Mouse (Mus musculus): ENCODE measurements around the gene Carns1. TPM values are rescaled to one million over a fixed set of nuclear protein-coding genes. Genes with fewer than 3 reads are reported as not detected.

The Carns1 gene
- polyA plus RNA-seq (2014; fragmentation: Illumina TruSeq; extraction: RNeasy Lipid Tissue Mini Kit (QIAGEN cat#74804)): 1.00 TPM

DNA sequence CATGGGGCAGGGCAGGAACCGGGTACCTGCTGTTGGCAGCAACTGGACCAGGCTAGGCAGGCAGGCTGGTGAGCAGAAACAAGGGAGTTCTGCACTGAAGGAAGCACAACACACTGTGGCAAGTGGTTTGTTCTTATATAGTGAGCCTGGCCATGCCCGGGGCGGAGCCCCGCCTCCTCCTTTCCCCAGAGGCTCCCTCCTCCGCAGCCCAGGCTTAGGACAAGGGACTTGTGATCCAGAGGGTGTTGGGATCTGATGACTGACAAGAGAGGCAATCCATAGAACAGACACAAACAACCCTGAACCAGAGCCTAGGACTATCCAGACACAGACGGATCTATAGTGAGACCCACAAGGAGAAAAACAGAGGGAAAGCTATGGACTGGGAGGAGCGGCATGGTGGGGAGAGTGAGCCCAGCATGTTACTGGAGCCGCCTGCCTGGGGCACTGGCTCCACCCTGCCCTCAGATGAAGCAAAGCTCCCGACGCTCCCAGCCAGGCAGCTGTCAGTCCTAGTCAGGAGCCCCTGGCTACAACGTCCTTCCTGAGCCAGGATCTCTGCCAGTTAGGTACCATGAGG is at the start of gene Carns1:
Carns1 (minus strand) TSS at position 112 of the 580 bp plus-strand sequence.

DNA sequence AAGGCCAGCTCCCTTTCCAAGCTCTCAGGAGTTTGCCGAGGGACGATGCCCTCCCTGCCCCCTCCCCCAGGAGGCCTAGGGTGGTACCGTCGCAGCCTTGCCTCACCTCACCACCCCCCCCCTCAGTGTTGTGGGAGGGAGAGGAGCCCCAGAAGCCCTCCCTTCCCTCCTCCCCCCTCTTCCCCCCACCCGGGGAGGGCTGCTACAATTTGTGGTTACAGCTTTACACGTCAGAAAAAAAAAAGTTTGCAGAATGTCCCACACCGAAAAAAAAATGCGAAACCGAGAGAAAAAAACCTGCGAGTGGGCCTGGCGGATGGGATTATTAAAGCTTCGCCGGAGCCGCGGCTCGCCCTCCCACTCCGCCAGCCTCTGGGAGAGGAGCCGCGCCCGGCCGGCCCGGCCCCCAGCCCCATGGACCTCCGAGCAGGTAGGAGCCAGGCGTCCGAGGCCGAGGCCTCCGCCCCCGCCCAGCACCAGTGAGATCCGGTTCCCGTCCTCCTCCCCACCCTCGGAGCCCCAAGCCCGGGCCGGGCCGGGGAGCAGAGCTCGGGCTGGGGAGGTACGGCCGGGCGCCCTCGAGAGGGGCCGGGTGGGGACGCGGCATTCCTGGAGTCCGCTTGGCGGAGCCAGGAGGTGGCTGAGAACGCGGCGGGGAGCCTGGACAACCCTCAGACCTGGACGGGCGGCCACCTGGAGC is 38.9 kb upstream of the Carns1 start, which contains the start of the genes Clcf1 and AC109138.7:
Clcf1 (plus strand) TSS at position 168 of the 700 bp plus-strand sequence.
AC109138.7 (plus strand) TSS at position 287 of the 700 bp plus-strand sequence.

DNA sequence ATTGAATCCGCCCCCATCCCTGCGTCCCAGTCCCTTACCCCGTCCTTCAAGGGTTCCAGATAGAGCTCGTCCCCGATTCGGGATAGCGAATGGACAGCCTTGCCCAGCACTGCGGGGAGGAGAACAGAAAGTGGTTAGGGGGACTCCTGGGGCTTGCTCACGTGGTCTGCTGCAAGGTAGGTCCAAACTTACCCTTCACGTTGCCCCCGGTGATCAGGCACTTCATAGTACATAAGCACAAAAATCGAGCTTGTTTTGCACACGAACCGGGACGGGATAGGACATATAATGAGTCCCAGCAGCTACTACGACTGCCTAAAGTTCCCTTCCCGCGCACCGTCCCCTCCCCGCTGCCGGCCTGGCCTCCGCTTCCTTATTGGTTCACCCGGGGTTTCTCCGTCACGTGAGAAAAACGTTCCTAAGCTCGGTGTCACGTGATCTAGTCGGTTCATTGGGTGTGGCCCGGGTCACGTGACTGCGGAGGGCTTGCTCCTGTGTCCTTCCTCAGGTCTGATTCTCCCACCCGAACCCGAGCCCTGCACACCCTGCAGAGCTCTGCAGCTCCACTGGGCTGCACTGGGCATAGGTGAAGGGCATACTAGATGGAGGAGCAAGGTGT is 26.1 kb upstream of the Carns1 start, which contains the start of gene Rad9a:
Rad9a (minus strand) TSS at position 372 of the 619 bp plus-strand sequence.

DNA sequence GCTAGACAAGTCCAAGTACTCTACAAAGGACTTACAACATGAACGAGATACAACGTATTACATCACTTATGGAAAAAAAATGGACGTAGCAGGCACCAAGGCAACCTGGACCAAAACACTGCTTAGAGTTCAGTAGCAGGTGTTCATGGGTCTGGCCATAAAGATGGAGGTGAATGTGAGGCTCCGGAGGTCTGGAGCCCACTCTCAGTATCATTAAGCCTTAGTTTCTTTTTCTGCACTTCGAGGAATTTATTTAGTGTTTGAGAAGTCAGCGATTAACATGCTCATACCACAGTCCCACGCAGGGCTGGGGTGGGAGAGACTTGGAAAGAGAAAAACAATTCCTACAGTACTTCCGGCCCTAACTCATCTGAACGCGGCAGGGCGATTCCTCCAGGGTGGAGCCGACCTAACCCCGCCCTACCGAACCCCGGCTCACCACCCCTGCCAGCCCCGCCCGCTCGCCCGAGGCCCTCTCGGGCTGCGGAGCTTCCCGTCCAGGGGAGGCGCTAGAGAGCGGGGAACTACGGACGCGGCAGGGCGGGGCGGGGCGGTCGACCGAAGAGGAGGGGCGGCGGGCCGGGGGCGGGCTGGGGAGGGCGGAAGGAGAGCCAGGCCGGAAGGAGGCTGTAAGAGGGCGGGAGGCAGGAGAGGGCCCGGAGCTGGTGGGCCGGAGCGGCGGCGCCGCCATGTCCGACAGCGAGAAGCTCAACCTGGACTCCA is 16.4 kb upstream of the Carns1 start, which contains the start of gene Ppp1ca:
Ppp1ca (plus strand) TSS at position 538 of the 723 bp plus-strand sequence.

DNA sequence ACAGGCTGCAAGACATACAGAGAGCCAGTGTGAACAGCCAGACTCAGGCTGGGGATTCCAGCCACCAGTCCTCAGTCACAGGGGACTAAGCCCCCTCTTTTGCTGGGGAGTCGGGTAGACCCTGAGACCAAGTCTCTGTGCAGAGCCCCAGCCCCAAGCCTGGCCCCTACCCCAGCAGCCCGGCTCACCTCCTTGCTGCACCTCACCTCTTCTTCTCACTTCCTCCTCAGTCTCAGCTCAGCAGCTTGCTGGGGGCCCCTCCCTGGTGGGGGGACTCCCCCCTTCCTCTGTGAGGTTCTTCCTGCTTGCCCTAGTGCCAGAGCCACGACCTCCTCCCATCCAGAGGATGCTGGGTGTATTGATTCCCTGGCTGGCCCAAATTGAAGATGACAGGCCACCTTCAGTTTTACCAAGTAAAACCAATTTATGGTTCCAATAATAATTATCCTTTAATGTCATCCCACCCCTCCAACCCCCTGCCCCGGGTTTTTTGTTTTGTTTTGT is 15.6 kb upstream of the Carns1 start, which contains the start of gene Tbc1d10c:
Tbc1d10c (minus strand) TSS at position 454 of the 504 bp plus-strand sequence.

DNA sequence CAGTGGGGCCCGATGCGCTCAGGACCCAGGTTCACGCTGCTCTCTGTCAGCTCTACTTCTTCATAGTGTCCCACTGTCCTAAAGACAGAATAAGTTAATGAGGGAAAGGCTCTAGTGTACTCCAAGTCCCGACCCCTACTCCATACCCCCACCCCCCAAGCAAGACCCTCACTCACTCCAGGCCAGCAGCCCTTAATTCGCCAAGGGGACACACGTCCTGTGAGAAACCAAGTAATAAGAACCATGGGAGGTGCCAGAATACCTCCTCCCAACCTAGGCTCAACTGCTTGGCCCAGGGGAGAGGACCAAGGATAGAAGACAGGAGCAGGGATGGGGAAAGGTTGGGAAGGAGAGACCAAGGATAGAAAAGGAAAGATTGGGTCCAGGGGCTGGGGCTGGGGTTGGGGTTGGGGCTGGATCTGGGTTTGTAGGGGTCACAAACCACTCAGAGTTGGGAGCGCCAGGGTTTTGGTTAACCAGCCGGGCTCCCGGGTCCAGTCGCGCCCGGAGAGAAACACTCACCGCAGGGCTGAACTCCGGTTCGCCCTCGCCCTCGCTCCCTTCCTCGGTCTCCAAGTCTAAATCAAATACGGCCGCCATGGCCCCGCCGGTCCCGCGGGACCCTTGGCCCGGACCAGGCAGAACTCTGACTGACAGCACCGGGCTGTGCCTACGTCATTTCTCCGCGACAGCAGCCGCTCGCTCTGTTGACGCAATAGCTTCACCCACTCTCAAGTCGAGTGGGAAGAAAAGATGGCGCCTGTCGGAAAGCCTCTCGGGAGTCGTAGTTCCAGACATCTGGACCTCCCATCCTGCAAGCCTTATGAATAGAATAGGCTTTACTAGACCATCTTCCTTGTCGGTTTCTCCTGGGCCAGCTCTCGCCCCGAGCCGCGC is 12.4 kb downstream of the Carns1 start, which contains the start of gene Rps6kb2:
Rps6kb2 (minus strand) TSS at position 709 of the 897 bp plus-strand sequence.

DNA sequence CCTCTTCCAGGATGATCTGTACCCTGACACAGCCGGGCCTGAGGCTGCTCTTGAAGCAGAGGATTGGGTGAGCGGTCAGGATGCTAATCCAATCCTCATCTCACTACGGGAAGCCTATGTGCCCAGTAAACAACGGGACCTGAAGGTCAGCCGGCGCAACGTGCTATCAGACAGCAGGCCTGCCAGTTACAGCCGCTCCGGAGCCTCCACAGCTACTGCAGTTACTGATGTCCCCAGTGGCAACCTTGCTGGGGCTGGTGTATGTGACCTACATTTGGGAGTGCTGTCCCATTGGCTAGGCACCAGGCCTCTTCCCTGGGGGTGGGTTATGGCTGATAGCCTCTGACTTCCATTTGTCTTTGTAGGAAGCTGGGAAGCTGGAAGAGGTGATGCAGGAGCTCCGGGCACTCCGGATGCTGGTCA is 22.0 kb downstream of the Carns1 start, which contains the start of gene Ptprcap:
Ptprcap (plus strand) TSS at position 373 of the 423 bp plus-strand sequence.

DNA sequence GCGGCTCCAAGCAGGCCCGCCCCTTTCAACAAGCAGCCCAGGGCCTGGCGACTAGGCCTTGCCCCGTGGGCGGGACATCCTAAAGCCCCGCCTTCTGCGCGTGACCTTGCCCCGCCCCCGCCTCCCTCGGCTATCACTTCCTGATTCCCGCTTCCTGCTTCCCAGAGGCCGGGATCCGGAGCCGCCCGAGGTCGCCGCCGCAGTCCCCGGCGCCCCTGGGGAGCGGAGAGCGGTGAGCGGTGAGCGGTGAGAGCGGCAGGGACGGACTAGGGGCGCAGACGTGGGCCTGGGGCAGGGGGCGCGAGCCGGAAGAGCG is 26.8 kb downstream of the Carns1 start, which contains the start of gene Coro1b:
Coro1b (plus strand) TSS at position 129 of the 316 bp plus-strand sequence.

DNA sequence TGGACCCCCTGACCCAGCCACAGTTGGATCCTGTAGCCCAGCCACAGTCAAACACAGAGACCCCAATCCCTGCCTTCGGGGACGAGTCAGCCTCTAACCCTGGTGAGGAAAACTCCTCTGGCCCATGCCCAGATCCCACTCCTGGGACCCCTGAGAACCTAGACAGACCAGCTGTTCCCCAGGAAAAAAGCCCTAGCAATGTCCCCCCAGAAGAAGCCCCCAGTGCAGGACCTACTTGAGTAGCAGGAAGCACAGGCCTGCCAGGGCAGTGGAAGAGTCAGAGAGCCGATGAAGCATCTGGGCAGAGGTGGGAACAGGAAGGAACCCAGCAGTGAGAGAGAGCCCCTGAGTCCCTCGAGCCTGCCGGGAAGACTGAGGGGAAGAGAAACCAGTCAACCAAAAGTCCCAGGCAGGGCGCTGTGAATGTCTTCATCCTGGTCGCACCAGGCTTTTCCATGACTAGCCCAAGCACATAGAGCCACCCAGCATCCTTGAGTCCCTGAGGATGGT is 31.5 kb downstream of the Carns1 start, which contains the start of gene Cabp4:
Cabp4 (minus strand) TSS at position 275 of the 510 bp plus-strand sequence.

DNA sequence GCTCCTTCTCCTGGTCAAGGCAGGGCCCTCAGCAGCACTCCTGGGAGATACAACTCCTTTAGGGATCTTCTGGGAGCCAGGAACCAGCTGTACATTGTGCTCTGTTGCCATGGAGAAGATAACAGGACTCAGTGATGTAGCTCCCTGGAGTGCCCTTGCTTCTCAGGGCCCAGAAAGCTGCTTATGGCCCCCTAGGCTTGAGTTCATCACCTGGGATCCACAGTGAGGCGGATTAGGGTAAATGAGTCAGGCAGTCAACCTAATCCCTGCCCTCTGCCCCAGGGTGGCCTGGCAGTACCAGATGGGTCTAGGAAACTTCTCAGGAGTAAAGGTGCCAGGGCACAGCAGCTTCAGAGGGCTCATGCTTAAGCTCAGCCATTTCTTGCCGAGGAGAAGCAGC is 35.8 kb downstream of the Carns1 start, which contains the start of gene Gpr152:
Gpr152 (plus strand) TSS at position 342 of the 400 bp plus-strand sequence.

DNA sequence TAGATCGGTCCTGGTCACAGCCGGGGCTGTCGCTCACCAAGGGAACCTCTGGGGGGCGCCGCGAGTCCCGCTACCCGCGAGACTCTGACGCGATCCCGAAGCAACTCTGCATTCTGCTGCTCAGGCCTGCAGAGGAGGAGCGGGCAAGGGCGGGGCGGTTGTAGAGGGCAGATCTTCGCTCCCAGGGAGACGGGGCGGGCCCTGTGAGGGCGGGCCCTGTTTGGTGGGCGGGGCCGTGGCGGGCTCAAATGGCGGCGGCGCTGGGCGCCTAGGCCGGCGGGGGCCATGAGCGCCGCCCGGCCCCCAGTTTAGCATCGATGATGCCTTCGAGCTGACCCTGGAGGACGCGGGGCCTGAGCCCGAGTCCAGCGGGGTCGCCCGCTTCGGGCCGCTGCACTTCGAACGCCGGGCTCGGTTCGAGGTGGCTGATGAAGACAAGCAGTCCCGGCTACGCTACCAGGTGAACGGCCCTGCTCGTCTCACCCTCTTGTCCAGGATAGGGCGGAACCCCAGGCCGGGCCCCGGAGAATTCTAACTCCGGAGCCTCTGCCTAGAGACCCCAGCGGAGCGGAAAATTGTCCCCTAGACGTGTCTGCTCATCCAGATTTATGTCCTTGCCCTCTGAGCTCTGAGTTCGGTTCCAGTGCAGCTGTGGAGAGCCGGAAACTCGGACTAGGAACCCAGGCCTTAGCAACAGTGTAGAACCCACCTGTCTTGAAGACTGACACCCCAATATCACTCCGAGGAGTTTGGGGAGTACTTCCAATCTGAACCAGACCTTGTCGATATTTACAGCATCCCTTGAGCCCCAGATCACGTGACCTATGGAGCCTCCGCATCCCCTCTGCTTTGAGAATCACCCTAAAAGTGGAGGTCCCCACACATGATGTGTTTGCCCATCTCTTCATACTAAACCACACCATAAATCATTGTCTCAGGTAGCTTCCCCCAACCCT is 49.3 kb downstream of the Carns1 start, which contains the start of gene Aip:
Aip (minus strand) TSS at position 118 of the 956 bp plus-strand sequence.

Other genes starting within 250 kb of the Carns1 start
- gene Aldh3b1, start 245.7 kb downstream of the Carns1 start, polyA plus RNA-seq (2014; fragmentation: Illumina TruSeq; extraction: RNeasy Lipid Tissue Mini Kit (QIAGEN cat#74804)): 1.7 TPM
- 0.51 TPM for gene Unc93b1, start 240.3 kb downstream of the Carns1 start, polyA plus RNA-seq (2014; fragmentation: Illumina TruSeq; extraction: RNeasy Lipid Tissue Mini Kit (QIAGEN cat#74804))
- gene Aldh3b3, start 216.8 kb downstream of the Carns1 start, polyA plus RNA-seq (2014; fragmentation: Illumina TruSeq; extraction: RNeasy Lipid Tissue Mini Kit (QIAGEN cat#74804)): not detected
- not detected for gene Aldh3b2, start 203.2 kb downstream of the Carns1 start, polyA plus RNA-seq (2014; fragmentation: Illumina TruSeq; extraction: RNeasy Lipid Tissue Mini Kit (QIAGEN cat#74804))
- 1.3 TPM for gene Acy3, start 188.9 kb downstream of the Carns1 start, polyA plus RNA-seq (2014; fragmentation: Illumina TruSeq; extraction: RNeasy Lipid Tissue Mini Kit (QIAGEN cat#74804))
- gene Tbx10, start 182.7 kb downstream of the Carns1 start, polyA plus RNA-seq (2014; fragmentation: Illumina TruSeq; extraction: RNeasy Lipid Tissue Mini Kit (QIAGEN cat#74804)): not detected
- gene Nudt8, start 174.9 kb downstream of the Carns1 start, polyA plus RNA-seq (2014; fragmentation: Illumina TruSeq; extraction: RNeasy Lipid Tissue Mini Kit (QIAGEN cat#74804)): not detected
- gene Gm49405, start 174.9 kb downstream of the Carns1 start, polyA plus RNA-seq (2014; fragmentation: Illumina TruSeq; extraction: RNeasy Lipid Tissue Mini Kit (QIAGEN cat#74804)): not detected
- gene Doc2g, start 172.2 kb downstream of the Carns1 start, polyA plus RNA-seq (2014; fragmentation: Illumina TruSeq; extraction: RNeasy Lipid Tissue Mini Kit (QIAGEN cat#74804)): not detected
- gene Ndufv1, start 162.7 kb downstream of the Carns1 start, polyA plus RNA-seq (2014; fragmentation: Illumina TruSeq; extraction: RNeasy Lipid Tissue Mini Kit (QIAGEN cat#74804)): 2.2 TPM
- 13.3 TPM for gene Gstp1, start 137.5 kb downstream of the Carns1 start, polyA plus RNA-seq (2014; fragmentation: Illumina TruSeq; extraction: RNeasy Lipid Tissue Mini Kit (QIAGEN cat#74804))
- 5.3 TPM for gene Gstp2, start 129.5 kb downstream of the Carns1 start, polyA plus RNA-seq (2014; fragmentation: Illumina TruSeq; extraction: RNeasy Lipid Tissue Mini Kit (QIAGEN cat#74804))
- gene Gstp3, start 115.9 kb downstream of the Carns1 start, polyA plus RNA-seq (2014; fragmentation: Illumina TruSeq; extraction: RNeasy Lipid Tissue Mini Kit (QIAGEN cat#74804)): not detected
- gene Cabp2, start 93.9 kb downstream of the Carns1 start, polyA plus RNA-seq (2014; fragmentation: Illumina TruSeq; extraction: RNeasy Lipid Tissue Mini Kit (QIAGEN cat#74804)): not detected
- gene Cdk2ap2, start 78.3 kb downstream of the Carns1 start, polyA plus RNA-seq (2014; fragmentation: Illumina TruSeq; extraction: RNeasy Lipid Tissue Mini Kit (QIAGEN cat#74804)): not detected
- 0.37 TPM for gene Pitpnm1, start 75.5 kb downstream of the Carns1 start, polyA plus RNA-seq (2014; fragmentation: Illumina TruSeq; extraction: RNeasy Lipid Tissue Mini Kit (QIAGEN cat#74804))
- 1.00 TPM for gene Aip, start 49.6 kb downstream of the Carns1 start, polyA plus RNA-seq (2014; fragmentation: Illumina TruSeq; extraction: RNeasy Lipid Tissue Mini Kit (QIAGEN cat#74804))
- not detected for gene Gpr152, start 35.7 kb downstream of the Carns1 start, polyA plus RNA-seq (2014; fragmentation: Illumina TruSeq; extraction: RNeasy Lipid Tissue Mini Kit (QIAGEN cat#74804))
- not detected for gene Cabp4, start 31.4 kb downstream of the Carns1 start, polyA plus RNA-seq (2014; fragmentation: Illumina TruSeq; extraction: RNeasy Lipid Tissue Mini Kit (QIAGEN cat#74804))
- 12.7 TPM for gene Coro1b, start 26.9 kb downstream of the Carns1 start, polyA plus RNA-seq (2014; fragmentation: Illumina TruSeq; extraction: RNeasy Lipid Tissue Mini Kit (QIAGEN cat#74804))
- gene Ptprcap, start 21.9 kb downstream of the Carns1 start, polyA plus RNA-seq (2014; fragmentation: Illumina TruSeq; extraction: RNeasy Lipid Tissue Mini Kit (QIAGEN cat#74804)): 1.6 TPM
- gene Rps6kb2, start 12.1 kb downstream of the Carns1 start, polyA plus RNA-seq (2014; fragmentation: Illumina TruSeq; extraction: RNeasy Lipid Tissue Mini Kit (QIAGEN cat#74804)): 1.2 TPM
- gene Tbc1d10c, start 15.8 kb upstream of the Carns1 start, polyA plus RNA-seq (2014; fragmentation: Illumina TruSeq; extraction: RNeasy Lipid Tissue Mini Kit (QIAGEN cat#74804)): not detected
- gene Ppp1ca, start 16.6 kb upstream of the Carns1 start, polyA plus RNA-seq (2014; fragmentation: Illumina TruSeq; extraction: RNeasy Lipid Tissue Mini Kit (QIAGEN cat#74804)): 102 TPM
- gene Rad9a, start 26.2 kb upstream of the Carns1 start, polyA plus RNA-seq (2014; fragmentation: Illumina TruSeq; extraction: RNeasy Lipid Tissue Mini Kit (QIAGEN cat#74804)): 3.0 TPM
- 0.26 TPM for gene Clcf1, start 38.8 kb upstream of the Carns1 start, polyA plus RNA-seq (2014; fragmentation: Illumina TruSeq; extraction: RNeasy Lipid Tissue Mini Kit (QIAGEN cat#74804))
- gene AC109138.7, start 38.9 kb upstream of the Carns1 start, polyA plus RNA-seq (2014; fragmentation: Illumina TruSeq; extraction: RNeasy Lipid Tissue Mini Kit (QIAGEN cat#74804)): not detected
- not detected for gene Pold4, start 56.4 kb upstream of the Carns1 start, polyA plus RNA-seq (2014; fragmentation: Illumina TruSeq; extraction: RNeasy Lipid Tissue Mini Kit (QIAGEN cat#74804))
- 1.9 TPM for gene Ssh3, start 93.7 kb upstream of the Carns1 start, polyA plus RNA-seq (2014; fragmentation: Illumina TruSeq; extraction: RNeasy Lipid Tissue Mini Kit (QIAGEN cat#74804))
- gene Ankrd13d, start 107.7 kb upstream of the Carns1 start, polyA plus RNA-seq (2014; fragmentation: Illumina TruSeq; extraction: RNeasy Lipid Tissue Mini Kit (QIAGEN cat#74804)): not detected
- gene Grk2, start 130.7 kb upstream of the Carns1 start, polyA plus RNA-seq (2014; fragmentation: Illumina TruSeq; extraction: RNeasy Lipid Tissue Mini Kit (QIAGEN cat#74804)): 19.6 TPM
- 79.9 TPM for gene Kdm2a, start 222.8 kb upstream of the Carns1 start, polyA plus RNA-seq (2014; fragmentation: Illumina TruSeq; extraction: RNeasy Lipid Tissue Mini Kit (QIAGEN cat#74804))

Data from ovary, adult 10 weeks (tissue).